Mouse (Mus musculus): ENCODE measurements around the gene 9130409I23Rik. TPM values are rescaled to one million over a fixed set of nuclear protein-coding genes. Genes with fewer than 3 reads are reported as not detected.

The 9130409I23Rik gene
- total RNA-seq (2023), result not detected

GRCm38 (mm10) chr1:181050937-181051336 is at the start of gene 9130409I23Rik:
Gene 9130409I23Rik, plus strand, starts transcription at chr1:181051237.

GRCm38 (mm10) chr1:181020756-181021487 is 30.1 kb upstream of the 9130409I23Rik start, which contains the start of gene Ephx1:
Gene Ephx1, minus strand, starts transcription at chr1:181020904.

Other genes with a start within 250 kb of the 9130409I23Rik start
- gene H3f3a, start 237.3 kb upstream of the 9130409I23Rik start, total RNA-seq (2023), result 746 TPM
- gene Sde2, start 200.1 kb upstream of the 9130409I23Rik start, total RNA-seq (2023), result 74.2 TPM
- gene Lefty2, start 158.1 kb upstream of the 9130409I23Rik start, total RNA-seq (2023), result not detected
- 50.2 TPM for gene Pycr2, start 146.9 kb upstream of the 9130409I23Rik start, total RNA-seq (2023)
- gene Lefty1, start 116.2 kb upstream of the 9130409I23Rik start, total RNA-seq (2023), result not detected
- gene Tmem63a, start 108.9 kb upstream of the 9130409I23Rik start, total RNA-seq (2023), result 59.8 TPM
- gene Ephx1, start 30.3 kb upstream of the 9130409I23Rik start, total RNA-seq (2023), result 56.2 TPM
- gene Nvl, start 93.0 kb downstream of the 9130409I23Rik start, total RNA-seq (2023), result 31.4 TPM
- gene Cnih4, start 93.5 kb downstream of the 9130409I23Rik start, total RNA-seq (2023), result 17.9 TPM
- gene Wdr26, start 160.8 kb downstream of the 9130409I23Rik start, total RNA-seq (2023), result 340 TPM